In the genomic region with DNA sequence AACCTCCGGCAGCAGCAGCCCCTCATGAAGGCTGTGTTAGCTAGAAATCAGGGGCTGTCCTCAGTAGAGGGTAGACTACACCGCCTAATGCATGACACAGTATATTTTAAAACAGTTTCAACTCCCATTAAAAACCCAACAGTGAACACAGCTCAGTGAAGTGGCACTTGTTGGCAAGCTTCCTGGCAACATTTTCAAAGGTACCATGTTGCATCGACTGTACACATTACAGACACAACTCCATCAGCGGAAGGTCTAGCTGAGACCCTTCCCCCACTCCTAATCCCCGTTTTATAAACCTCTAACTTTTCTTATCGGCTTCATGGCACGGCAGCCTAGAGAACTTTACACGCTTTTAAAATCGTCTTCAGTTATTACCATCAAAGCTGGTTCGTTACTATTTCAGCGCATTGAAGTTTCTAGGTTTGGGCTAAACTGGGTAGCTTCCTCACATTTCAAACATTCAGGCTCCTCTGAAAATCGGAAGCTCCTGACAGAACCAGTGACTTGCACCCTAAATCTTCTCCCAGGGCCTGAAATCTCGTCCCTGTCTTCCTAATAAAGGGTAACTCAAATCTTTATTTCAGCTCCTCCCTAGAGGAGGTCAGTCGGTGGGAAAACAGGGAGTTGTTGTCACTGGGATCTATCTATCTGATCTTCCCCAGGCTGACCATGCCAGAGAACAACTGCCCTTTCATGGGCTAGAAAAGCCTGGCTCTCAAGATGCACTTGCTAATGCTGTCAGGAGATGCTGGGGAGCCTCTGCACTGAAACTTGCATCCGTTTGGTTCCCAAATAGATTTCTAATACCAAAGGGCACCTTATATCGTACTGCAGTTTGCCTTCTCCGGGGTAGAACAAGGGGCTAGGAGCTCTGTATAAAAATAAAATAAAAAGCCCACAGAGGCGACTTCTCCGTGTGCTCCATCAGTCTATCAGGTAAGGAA, we compare ENCODE assay signal across 8 mouse cellular contexts. TPM values are rescaled to one million over a fixed set of nuclear protein-coding genes. Genes with fewer than 3 reads are reported as not detected.
DNase-seq lines count a peak whose midpoint lies in the region; ATAC-seq and TF ChIP-seq lines count a peak whose summit lies in the region.

No protein-coding gene starts in this region.

- no peak for TF ChIP-seq POLR2A in cerebellum, adult 2 months (IDR thresholded peaks at IDR 0.05; ENCODE audit: borderline replicate concordance, insufficient read depth, low read length)

- no peak for ATAC-seq in liver, embryonic 13.5 days (ENCODE audit: low read depth)
- no peak for ATAC-seq in liver, embryonic 12.5 days
- ATAC-seq in limb, embryonic 13.5 days (ENCODE audit: low FRiP score, low read depth) = no peak
- ATAC-seq in stomach, embryonic 14.5 days (ENCODE audit: insufficient number of reproducible peaks, insufficient read depth, low FRiP score, low read depth) = no peak

- peak; percentile 13 to 18 for DNase-seq in cerebellum, adult 2 months
- no peak for DNase-seq in cerebellum, adult 9-10 months
- DNase-seq in liver, embryonic 13.5 days = no peak
- no peak for DNase-seq in spleen, postnatal 10 days (ENCODE audit: low spot score in 2 of 2)
- no peak for DNase-seq in lung, postnatal 25 days (ENCODE audit: low spot score)

- peaks cover 3% of the 10 kb centered on the region; the same call in 1 of the 2 replicates for H3K4me1 ChIP-seq in cerebellum, adult 2 months (ENCODE audit: control insufficient read depth, insufficient read depth, low read length)
- H3K4me1 ChIP-seq in liver, embryonic 13.5 days (replicated peaks) = no peaks in the 10 kb centered on the region
- no peaks in the 10 kb centered on the region for H3K4me1 ChIP-seq in liver, embryonic 12.5 days
- peaks cover 9% of the 10 kb centered on the region for H3K4me1 ChIP-seq in limb, embryonic 13.5 days
- no peaks in the 10 kb centered on the region for H3K4me1 ChIP-seq in stomach, embryonic 14.5 days (ENCODE audit: control insufficient read depth, insufficient read depth, low read length)

- no peak overlapping the region; the same call in 1 of the 2 replicates for H3K27ac ChIP-seq in cerebellum, adult 2 months (ENCODE audit: insufficient read depth, low read length)
- H3K27ac ChIP-seq in liver, embryonic 13.5 days = no peak overlapping the region
- no peak overlapping the region for H3K27ac ChIP-seq in liver, embryonic 12.5 days
- no peak overlapping the region for H3K27ac ChIP-seq in limb, embryonic 13.5 days
- no peak overlapping the region for H3K27ac ChIP-seq in stomach, embryonic 14.5 days (ENCODE audit: low read length)

- H3K9me3 ChIP-seq in liver, embryonic 13.5 days (replicated peaks) = no peaks in the 10 kb centered on the region
- no peaks in the 10 kb centered on the region for H3K9me3 ChIP-seq in liver, embryonic 12.5 days (replicated peaks)
- no peaks in the 10 kb centered on the region for H3K9me3 ChIP-seq in limb, embryonic 13.5 days
- no peaks in the 10 kb centered on the region for H3K9me3 ChIP-seq in stomach, embryonic 14.5 days (ENCODE audit: control insufficient read depth, low read depth, low read length)

- WGBS in cerebellum, adult 2 months = 29% methylated on average over 19 of the region's 19 CpGs
- 39% methylated on average over 19 of the region's 19 CpGs for WGBS in liver, embryonic 13.5 days (ENCODE audit: insufficient replicate concordance)
- 45% methylated on average over 19 of the region's 19 CpGs for WGBS in liver, embryonic 12.5 days (ENCODE audit: insufficient replicate concordance)
- 35% methylated on average over 19 of the region's 19 CpGs for WGBS in limb, embryonic 13.5 days
- 37% methylated on average over 19 of the region's 19 CpGs for WGBS in stomach, embryonic 14.5 days

- no peaks in the 10 kb centered on the region for H3K36me3 ChIP-seq in liver, embryonic 13.5 days
- H3K36me3 ChIP-seq in liver, embryonic 12.5 days = no peaks in the 10 kb centered on the region
- no peaks in the 10 kb centered on the region for H3K36me3 ChIP-seq in limb, embryonic 13.5 days
- H3K36me3 ChIP-seq in stomach, embryonic 14.5 days (ENCODE audit: control insufficient read depth, insufficient read depth, low read length) = no peaks in the 10 kb centered on the region

- no peak overlapping the region for H3K9ac ChIP-seq in liver, embryonic 13.5 days
- no peak overlapping the region for H3K9ac ChIP-seq in liver, embryonic 12.5 days
- no peak overlapping the region for H3K9ac ChIP-seq in limb, embryonic 13.5 days
- H3K9ac ChIP-seq in stomach, embryonic 14.5 days (replicated peaks; ENCODE audit: low read depth, low read length) = no peak overlapping the region

- TF ChIP-seq CTCF in cerebellum, adult 2 months (IDR thresholded peaks at IDR 0.05; ENCODE audit: borderline replicate concordance, insufficient read depth, low read depth, low read length) = no peak

- H3K4me3 ChIP-seq in cerebellum, adult 2 months (replicated peaks; ENCODE audit: insufficient read depth, low read depth, low read length) = peak overlapping the region; percentile 55
- H3K4me3 ChIP-seq in liver, embryonic 13.5 days (replicated peaks) = peak overlapping the region; percentile 45; the same call in 1 of the 2 replicates
- H3K4me3 ChIP-seq in liver, embryonic 12.5 days = no peak overlapping the region
- peak overlapping the region; percentile 57 for H3K4me3 ChIP-seq in limb, embryonic 13.5 days
- H3K4me3 ChIP-seq in stomach, embryonic 14.5 days (ENCODE audit: low read depth, low read length) = peak overlapping the region; percentile 60

- H3K27me3 ChIP-seq in cerebellum, adult 2 months (ENCODE audit: control insufficient read depth, insufficient read depth, low read length) = no peaks in the 10 kb centered on the region; the same call in 1 of the 2 replicates
- peaks cover 26% of the 10 kb centered on the region for H3K27me3 ChIP-seq in liver, embryonic 13.5 days
- H3K27me3 ChIP-seq in liver, embryonic 12.5 days (replicated peaks) = peaks cover 31% of the 10 kb centered on the region
- H3K27me3 ChIP-seq in limb, embryonic 13.5 days = peaks cover 73% of the 10 kb centered on the region
- H3K27me3 ChIP-seq in stomach, embryonic 14.5 days (ENCODE audit: control insufficient read depth, insufficient read depth, low read length) = peaks cover 4% of the 10 kb centered on the region; the same call in 1 of the 2 replicates

- H3K4me2 ChIP-seq in liver, embryonic 13.5 days = no peak overlapping the region
- H3K4me2 ChIP-seq in liver, embryonic 12.5 days = no peak overlapping the region
- peak overlapping the region; percentile 96 for H3K4me2 ChIP-seq in limb, embryonic 13.5 days (replicated peaks)
- peak overlapping the region; percentile 97 for H3K4me2 ChIP-seq in stomach, embryonic 14.5 days (replicated peaks; ENCODE audit: low read depth, low read length)

RNA-seq across cellular contexts. Expression of gene Sorcs1, which starts 1.6 kb away (rescaled TPM):
- 9.7 and 11.0 TPM in 2 replicates for polyA plus RNA-seq in cerebellum, adult 2 months (2012; rRNA removed)
- polyA plus RNA-seq in liver, embryonic 13.5 days (2015; fragmentation: Nextera tagmentation; extraction: Ambion mirVana) = 0.30 and 0.34 TPM in 2 replicates
- polyA plus RNA-seq in liver, embryonic 12.5 days (2016; fragmentation: Nextera tagmentation; extraction: Ambion mirVana) = 0.56 and 0.64 TPM in 2 replicates
- 2.7 and 2.8 TPM in 2 replicates for polyA plus RNA-seq in limb, embryonic 13.5 days (2015; fragmentation: Nextera tagmentation; extraction: Ambion mirVana)
- polyA plus RNA-seq in stomach, embryonic 14.5 days (2014; fragmentation: Nextera tagmentation; extraction: Ambion mirVana) = 3.4 and 4.6 TPM in 2 replicates

Comparison
In these comparisons a context has a peak if more than half of its experiments do, and no peak if none do; other contexts are left out.
1. DNase-seq: peak in cerebellum, adult 2 months (2 of 2); none in cerebellum, adult 9-10 months (single experiment), liver, embryonic 13.5 days (single experiment), spleen, postnatal 10 days (0 of 2) and lung, postnatal 25 days (single experiment).
2. H3K4me2 ChIP-seq: peak in limb, embryonic 13.5 days (single experiment) and stomach, embryonic 14.5 days (single experiment); none in liver, embryonic 13.5 days (single experiment) and liver, embryonic 12.5 days (single experiment).